ENCODE assay signal across 27 mouse cellular contexts in genomic region chr9:3006179-3006578, GRCm38 (mm10). TPM values are rescaled to one million over a fixed set of nuclear protein-coding genes. Genes with fewer than 3 reads are reported as not detected.
ATAC-seq lines count a peak whose summit lies in the region.
"Not testable (repeated sequence)": the region's sequence is repeated elsewhere in the genome, so short reads cannot be mapped to it uniquely, and the experiment has no call there.
"Had no signal": no experiment of that assay in that cellular context is flagged by ENCODE, and none has a peak within 500 bp of the region (broad histone marks: within the 10 kb centered on the region; RNA-seq: fewer than 3 reads in every experiment).

No protein-coding gene starts in this region.

- H3K9me3 ChIP-seq in heart, embryonic 11.5 days (replicated peaks; ENCODE audit: control insufficient read depth, low read length); liver, embryonic 12.5 days (replicated peaks): not testable (repeated sequence)

- not testable (repeated sequence) for H3K4me3 ChIP-seq in heart, embryonic 11.5 days (ENCODE audit: low read depth, low read length); liver, embryonic 12.5 days

- H3K36me3 ChIP-seq in heart, embryonic 11.5 days (ENCODE audit: control insufficient read depth, insufficient read depth, low read length); liver, embryonic 12.5 days: not testable (repeated sequence)

- not testable (repeated sequence) for H3K4me1 ChIP-seq in heart, embryonic 11.5 days (ENCODE audit: control insufficient read depth, insufficient read depth, low read length); liver, embryonic 12.5 days

- ATAC-seq in cerebellum, adult (ENCODE audit: insufficient number of reproducible peaks, low FRiP score, low TSS enrichment): peak; percentile 67
- peak; percentile 50 for ATAC-seq in erythroid progenitor cell, adult 5-6 weeks (replicated peaks; ENCODE audit: low FRiP score, poor library complexity, severe bottlenecking)
- 0 out of 2 replicates have a peak, but pooled peaks have one; percentile 2 for ATAC-seq in heart, embryonic 11.5 days (replicated peaks; ENCODE audit: insufficient number of reproducible peaks, low FRiP score, low TSS enrichment)
- ATAC-seq in liver, embryonic 12.5 days: 0 out of 2 replicates have a peak, but pooled peaks have one; percentile 19
- ATAC-seq in megakaryocyte-erythroid progenitor cell, adult 5-6 weeks (replicated peaks; ENCODE audit: low FRiP score, low TSS enrichment, poor library complexity, severe bottlenecking): peak; percentile 46
- ATAC-seq in neutrophil, adult 5-6 weeks (ENCODE audit: extremely low read depth, insufficient number of reproducible peaks, low FRiP score, poor library complexity, severe bottlenecking): peak; percentile 27

- not testable (repeated sequence) for H3K27me3 ChIP-seq in heart, embryonic 11.5 days (ENCODE audit: control insufficient read depth, insufficient read depth, low read length); liver, embryonic 12.5 days (replicated peaks)

- 69% methylated on average over 1 of the region's 5 CpGs for WGBS in heart, embryonic 11.5 days (ENCODE audit: insufficient replicate concordance)
- 65% methylated on average over 1 of the region's 5 CpGs for whole genome bisulfite sequencing in liver, embryonic 12.5 days (ENCODE audit: insufficient replicate concordance)

- H3K4me2 ChIP-seq in heart, embryonic 11.5 days; liver, embryonic 12.5 days: not testable (repeated sequence)

- H3K27ac ChIP-seq in heart, embryonic 11.5 days (ENCODE audit: low read depth, low read length); liver, embryonic 12.5 days: not testable (repeated sequence)

- H3K9ac ChIP-seq in heart, embryonic 11.5 days (ENCODE audit: low read depth, low read length); liver, embryonic 12.5 days: not testable (repeated sequence)

RNA-seq across cellular contexts. Expression of gene Gm11168, which starts 3.0 kb away (rescaled TPM):
- not detected in 2 replicates for total RNA-seq in erythroid progenitor cell, adult 5-6 weeks (2015; ENCODE audit: low replicate concordance)
- total RNA-seq in erythroid progenitor cell, adult 5-6 weeks (2017; ENCODE audit: low replicate concordance): 4.9 TPM in 1 of 2 replicates, not detected in the other
- not detected in 2 replicates for polyA plus RNA-seq in heart, embryonic 11.5 days (2014; fragmentation: Nextera tagmentation; extraction: Ambion mirVana)
- polyA plus RNA-seq in liver, embryonic 12.5 days (2016; fragmentation: Nextera tagmentation; extraction: Ambion mirVana): not detected in 2 replicates
- total RNA-seq in megakaryocyte-erythroid progenitor cell, adult 5-6 weeks (2014; fragmentation: Nextera tagmentation): 0.76 and 1.6 TPM in 2 replicates
- total RNA-seq in megakaryocyte-erythroid progenitor cell, adult 5-6 weeks (2017): not detected in 2 replicates
- total RNA-seq in neutrophil, adult 5-6 weeks (2017): 9.4 and 29.2 TPM in 2 replicates
- total RNA-seq: adrenal gland, postnatal 14 days; CH12.LX; gastrocnemius, adult 18-20 months; gastrocnemius, postnatal 10 days; gastrocnemius, postnatal 36 days; heart, adult 8-10 months; heart, postnatal 10 days; heart, postnatal 36 days had no signal
- polyA plus RNA-seq: adrenal gland, adult 2 months; embryonic facial prominence, embryonic 11.5 days; embryonic facial prominence, embryonic 14.5 days; forebrain, embryonic 12.5 days; forebrain, embryonic 15.5 days; heart, embryonic 12.5 days; heart, embryonic 15.5 days; hindbrain, embryonic 12.5 days; hindbrain, embryonic 15.5 days; intestine, embryonic 14.5 days; intestine, postnatal 0 days had no signal

RNA-seq across cellular contexts. Expression of gene Gm10722, which starts 5.5 kb away (rescaled TPM):
- not detected in 2 replicates for total RNA-seq in erythroid progenitor cell, adult 5-6 weeks (2015; ENCODE audit: low replicate concordance)
- total RNA-seq in erythroid progenitor cell, adult 5-6 weeks (2017; ENCODE audit: low replicate concordance): not detected in 2 replicates
- not detected in 2 replicates for polyA plus RNA-seq in heart, embryonic 11.5 days (2014; fragmentation: Nextera tagmentation; extraction: Ambion mirVana)
- not detected in 2 replicates for polyA plus RNA-seq in liver, embryonic 12.5 days (2016; fragmentation: Nextera tagmentation; extraction: Ambion mirVana)
- 0.42 TPM in 1 of 2 replicates, not detected in the other for total RNA-seq in megakaryocyte-erythroid progenitor cell, adult 5-6 weeks (2014; fragmentation: Nextera tagmentation)
- not detected in 2 replicates for total RNA-seq in megakaryocyte-erythroid progenitor cell, adult 5-6 weeks (2017)
- total RNA-seq in neutrophil, adult 5-6 weeks (2017): 10.5 and 17.4 TPM in 2 replicates
- total RNA-seq: adrenal gland, adult 2 months; adrenal gland, postnatal 14 days; adrenal gland, postnatal 4 days; CH12.LX; gastrocnemius, adult 18-20 months; gastrocnemius, postnatal 10 days; gastrocnemius, postnatal 36 days; heart, adult 8-10 months; heart, postnatal 10 days; heart, postnatal 36 days; MEL had no signal
- polyA plus RNA-seq: adrenal gland, adult 2 months; embryonic facial prominence, embryonic 11.5 days; embryonic facial prominence, embryonic 14.5 days; forebrain, embryonic 12.5 days; forebrain, embryonic 15.5 days; heart, embryonic 12.5 days; heart, embryonic 15.5 days; hindbrain, embryonic 12.5 days; hindbrain, embryonic 15.5 days; intestine, embryonic 14.5 days; intestine, postnatal 0 days had no signal

RNA-seq across cellular contexts. Expression of gene Gm10721, which starts 6.8 kb away (rescaled TPM):
- total RNA-seq in erythroid progenitor cell, adult 5-6 weeks (2015; ENCODE audit: low replicate concordance): not detected in 2 replicates
- total RNA-seq in erythroid progenitor cell, adult 5-6 weeks (2017; ENCODE audit: low replicate concordance): 0.51 TPM in 1 of 2 replicates, not detected in the other
- polyA plus RNA-seq in heart, embryonic 11.5 days (2014; fragmentation: Nextera tagmentation; extraction: Ambion mirVana): not detected in 2 replicates
- not detected in 2 replicates for polyA plus RNA-seq in liver, embryonic 12.5 days (2016; fragmentation: Nextera tagmentation; extraction: Ambion mirVana)
- total RNA-seq in megakaryocyte-erythroid progenitor cell, adult 5-6 weeks (2014; fragmentation: Nextera tagmentation): 0.77 and 2.1 TPM in 2 replicates
- total RNA-seq in megakaryocyte-erythroid progenitor cell, adult 5-6 weeks (2017): not detected in 2 replicates
- total RNA-seq in neutrophil, adult 5-6 weeks (2017): 22.1 and 40.0 TPM in 2 replicates
- total RNA-seq: gastrocnemius, postnatal 10 days; gastrocnemius, postnatal 36 days; heart, postnatal 10 days; heart, postnatal 36 days had no signal
- polyA plus RNA-seq: adrenal gland, adult 2 months; embryonic facial prominence, embryonic 11.5 days; embryonic facial prominence, embryonic 14.5 days; forebrain, embryonic 12.5 days; forebrain, embryonic 15.5 days; heart, embryonic 12.5 days; heart, embryonic 15.5 days; hindbrain, embryonic 12.5 days; hindbrain, embryonic 15.5 days; intestine, embryonic 14.5 days; intestine, postnatal 0 days had no signal

RNA-seq across cellular contexts. Expression of gene Gm10720, which starts 9.3 kb away (rescaled TPM):
- not detected in 2 replicates for total RNA-seq in erythroid progenitor cell, adult 5-6 weeks (2015; ENCODE audit: low replicate concordance)
- 1.3 TPM in 1 of 2 replicates, not detected in the other for total RNA-seq in erythroid progenitor cell, adult 5-6 weeks (2017; ENCODE audit: low replicate concordance)
- polyA plus RNA-seq in heart, embryonic 11.5 days (2014; fragmentation: Nextera tagmentation; extraction: Ambion mirVana): not detected in 2 replicates
- not detected in 2 replicates for polyA plus RNA-seq in liver, embryonic 12.5 days (2016; fragmentation: Nextera tagmentation; extraction: Ambion mirVana)
- total RNA-seq in megakaryocyte-erythroid progenitor cell, adult 5-6 weeks (2014; fragmentation: Nextera tagmentation): not detected in 2 replicates
- total RNA-seq in megakaryocyte-erythroid progenitor cell, adult 5-6 weeks (2017): 5.9 TPM in 1 of 2 replicates, not detected in the other
- total RNA-seq in neutrophil, adult 5-6 weeks (2017): 3.7 and 9.6 TPM in 2 replicates
- total RNA-seq: adrenal gland, adult 2 months; adrenal gland, postnatal 14 days; adrenal gland, postnatal 4 days; CH12.LX; gastrocnemius, adult 18-20 months; gastrocnemius, postnatal 10 days; gastrocnemius, postnatal 36 days; heart, adult 8-10 months; heart, postnatal 10 days; heart, postnatal 36 days; MEL had no signal
- polyA plus RNA-seq: adrenal gland, adult 2 months; embryonic facial prominence, embryonic 11.5 days; embryonic facial prominence, embryonic 14.5 days; forebrain, embryonic 12.5 days; forebrain, embryonic 15.5 days; heart, embryonic 12.5 days; heart, embryonic 15.5 days; hindbrain, embryonic 12.5 days; hindbrain, embryonic 15.5 days; intestine, embryonic 14.5 days; intestine, postnatal 0 days had no signal

RNA-seq across cellular contexts. Expression of gene Gm10719, which starts 11.0 kb away (rescaled TPM):
- total RNA-seq in erythroid progenitor cell, adult 5-6 weeks (2015; ENCODE audit: low replicate concordance): not detected in 2 replicates
- 18.1 and 20.0 TPM in 2 replicates for total RNA-seq in erythroid progenitor cell, adult 5-6 weeks (2017; ENCODE audit: low replicate concordance)
- polyA plus RNA-seq in heart, embryonic 11.5 days (2014; fragmentation: Nextera tagmentation; extraction: Ambion mirVana): not detected in 2 replicates
- not detected in 2 replicates for polyA plus RNA-seq in liver, embryonic 12.5 days (2016; fragmentation: Nextera tagmentation; extraction: Ambion mirVana)
- total RNA-seq in megakaryocyte-erythroid progenitor cell, adult 5-6 weeks (2014; fragmentation: Nextera tagmentation): 1.6 and 2.3 TPM in 2 replicates
- total RNA-seq in megakaryocyte-erythroid progenitor cell, adult 5-6 weeks (2017): not detected in 2 replicates
- 94.7 and 118 TPM in 2 replicates for total RNA-seq in neutrophil, adult 5-6 weeks (2017)
- total RNA-seq: heart, postnatal 10 days had no signal
- polyA plus RNA-seq: adrenal gland, adult 2 months; embryonic facial prominence, embryonic 11.5 days; embryonic facial prominence, embryonic 14.5 days; forebrain, embryonic 12.5 days; forebrain, embryonic 15.5 days; hindbrain, embryonic 15.5 days; intestine, embryonic 14.5 days; intestine, postnatal 0 days had no signal

Comparison
In these comparisons a context has a peak if more than half of its experiments do, and no peak if none do; other contexts are left out.
1. ATAC-seq: peak in every context shown above with its lines; median percentile 67 in cerebellum, adult; 50 in erythroid progenitor cell, adult 5-6 weeks; 46 in megakaryocyte-erythroid progenitor cell, adult 5-6 weeks; 27 in neutrophil, adult 5-6 weeks; 19 in liver, embryonic 12.5 days; 2 in heart, embryonic 11.5 days.